Mouse (Mus musculus) layer of hippocampus, adult 9-11 months (tissue): ENCODE measurements at regions not wholly inside any gene's neighbourhood (a gene's known extent, or its start where the extent isn't known, plus 50 kb on each side); places are given as distances from the start of the nearest gene placed in this dataset.

Experiments used
- DNase-seq: peaks from one replicate; pipeline ENCODE4 v3.0.0; 2022

GRCm38 (mm10) chr1:186373386-186373785 lies 256.3 kb upstream of the Lyplal1 start:
- no peak for DNase-seq

GRCm38 (mm10) chr1:186372770-186373353 lies 255.8 kb upstream of the Lyplal1 start:
- DNase-seq: no peak

GRCm38 (mm10) chr1:186363356-186363755 lies 246.2 kb upstream of the Lyplal1 start:
- DNase-seq: no peak

DNA sequence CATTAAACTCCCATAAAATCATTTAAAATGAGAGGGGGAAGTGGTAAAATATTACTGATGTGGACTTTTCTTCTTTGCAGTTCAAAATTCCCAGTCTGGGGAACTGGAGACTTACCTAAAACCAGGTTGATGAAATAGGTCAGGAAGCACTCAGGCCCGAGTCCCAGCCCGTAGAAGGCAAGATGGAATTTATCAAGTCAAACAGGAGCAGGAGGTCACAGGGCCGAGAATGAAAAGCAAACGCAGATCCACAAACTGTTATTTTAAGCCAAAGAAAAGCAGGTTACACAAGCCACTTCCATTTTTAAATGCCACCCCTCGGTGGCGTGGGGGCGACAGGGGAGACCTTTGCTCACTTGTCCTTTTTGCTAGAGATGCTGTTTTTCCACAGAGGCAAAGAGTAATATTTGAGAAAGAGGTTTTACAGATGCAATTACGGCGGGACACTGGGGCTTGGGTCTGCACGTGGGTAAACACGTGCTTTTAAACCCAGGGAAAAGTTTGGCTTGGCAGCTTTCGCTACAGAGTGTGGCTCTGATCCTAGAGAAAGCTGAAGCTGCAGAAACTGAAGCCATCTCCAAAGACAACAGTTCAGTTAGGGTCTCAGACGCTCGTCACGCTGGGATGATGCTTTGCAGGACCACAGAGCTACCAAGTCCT lies 241.0 kb upstream of the Lyplal1 start:
- DNase-seq: no peak

GRCm38 (mm10) chr1:186354742-186355141 lies 237.6 kb upstream of the Lyplal1 start:
- no peak for DNase-seq

DNA sequence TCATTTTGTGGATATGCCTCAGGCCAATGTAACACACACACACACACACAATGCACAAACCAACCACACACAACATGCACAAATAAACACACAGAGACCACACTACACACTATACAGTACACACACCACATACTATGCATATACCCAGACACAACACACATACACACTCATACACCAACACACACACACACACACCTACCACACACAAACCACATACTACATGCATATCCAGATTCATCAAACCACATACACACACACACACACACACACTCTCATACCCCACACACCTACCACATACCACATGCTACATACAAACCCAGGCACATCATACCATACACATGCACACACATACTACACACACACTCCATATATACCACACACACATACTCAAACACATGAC lies 237.0 kb upstream of the Lyplal1 start:
- DNase-seq: no peak

- no peak for DNase-seq
These were observed 233.3 kb upstream of the Lyplal1 start for GRCm38 (mm10) chr1:186350381-186350780.

- no peak for DNase-seq
These were observed 232.9 kb upstream of the Lyplal1 start for GRCm38 (mm10) chr1:186349966-186350365.

GRCm38 (mm10) chr1:186347413-186348147 lies 230.5 kb upstream of the Lyplal1 start:
- no peak for DNase-seq

DNA sequence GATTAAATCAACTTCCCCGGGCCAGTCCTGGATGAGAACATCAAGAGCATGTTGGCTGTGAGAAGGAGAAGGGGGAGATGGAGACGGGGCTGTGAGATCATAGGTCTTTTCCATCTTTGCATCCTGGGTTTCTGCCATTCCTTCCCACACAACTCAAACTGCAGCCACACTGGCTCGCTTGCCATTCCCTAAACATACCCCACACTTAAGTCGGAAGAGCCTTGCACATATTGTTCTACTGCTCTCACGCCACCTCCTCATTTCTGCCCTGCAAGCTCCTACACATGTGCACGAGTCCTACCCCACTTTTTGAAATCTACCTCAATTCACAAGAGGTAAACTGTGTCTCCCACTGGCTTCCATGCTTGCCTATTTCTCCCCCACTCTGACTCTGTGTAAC lies 228.3 kb upstream of the Lyplal1 start:
- DNase-seq: no peak

DNA sequence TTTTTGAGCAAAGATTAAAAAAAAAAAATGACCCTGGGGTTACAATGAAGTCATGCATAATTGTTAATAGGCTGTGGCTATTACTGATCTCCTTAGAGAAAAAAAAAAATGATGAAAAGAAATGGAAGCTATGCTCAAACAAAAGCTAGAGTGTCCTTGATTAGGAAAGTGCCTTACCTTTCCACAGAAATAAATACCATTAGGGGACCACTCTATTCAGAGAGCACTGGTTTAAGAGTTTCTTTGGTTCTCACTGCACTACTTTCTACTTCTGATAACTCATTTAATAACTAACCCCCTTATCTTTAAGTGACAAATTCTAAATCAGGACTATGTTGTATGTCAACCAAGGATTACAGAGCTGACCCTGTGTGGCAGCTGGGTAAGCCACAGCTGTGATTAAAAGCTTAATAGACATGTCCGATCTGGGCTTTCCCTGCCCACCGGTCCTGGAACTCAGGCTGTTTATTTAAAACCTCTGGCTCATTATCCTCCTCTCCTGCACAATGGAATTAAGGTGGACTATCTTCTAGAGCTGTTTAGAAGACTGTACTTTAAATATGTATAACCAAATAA lies 225.9 kb upstream of the Lyplal1 start:
- DNase-seq: no peak

- no peak for DNase-seq
These were observed 225.3 kb upstream of the Lyplal1 start for GRCm38 (mm10) chr1:186342391-186342790.

DNA sequence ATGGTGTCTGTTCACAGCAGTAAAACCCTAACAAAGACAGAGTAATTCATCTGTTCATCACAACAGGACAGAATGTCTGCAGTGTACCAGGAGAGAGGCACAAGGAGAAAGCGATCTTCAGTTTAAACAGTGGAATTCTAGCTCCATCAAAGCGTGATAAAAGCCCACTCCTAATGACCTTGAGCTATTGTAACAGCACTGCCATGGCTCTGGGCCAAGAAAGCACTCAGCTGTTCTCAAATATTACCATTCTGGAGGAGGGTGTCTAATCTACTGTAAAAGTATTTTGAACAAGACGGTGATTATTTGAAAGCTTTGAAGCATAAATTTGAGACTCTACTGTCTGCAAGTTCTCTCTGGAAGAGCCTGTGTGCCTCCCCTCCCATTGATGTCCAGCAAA lies 224.8 kb upstream of the Lyplal1 start:
- no peak for DNase-seq

- peak; percentile 49 for DNase-seq
These were observed 223.6 kb upstream of the Lyplal1 start for GRCm38 (mm10) chr1:186340701-186341100.

DNA sequence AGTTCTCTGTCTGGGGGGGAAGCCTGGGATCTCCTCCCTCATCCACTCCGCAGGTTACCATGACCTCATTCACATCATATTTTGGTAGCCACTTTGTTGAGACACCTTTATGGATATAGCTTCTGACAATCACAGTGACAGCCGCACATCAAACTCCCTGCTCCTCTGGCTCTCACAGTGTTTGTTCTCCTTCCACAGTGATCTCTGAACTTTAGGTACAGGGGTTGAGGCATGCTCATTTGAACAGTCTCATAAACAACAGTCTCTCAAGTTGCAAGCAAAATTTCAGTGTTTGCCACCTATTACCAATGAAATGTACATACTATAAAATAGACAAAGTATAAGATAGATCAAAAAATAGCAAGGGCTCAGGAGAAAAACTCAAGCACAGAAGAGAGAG lies 200.2 kb upstream of the Lyplal1 start:
- no peak for DNase-seq

- DNase-seq: no peak
These were observed 197.1 kb upstream of the Lyplal1 start for GRCm38 (mm10) chr1:186314180-186314579.

DNA sequence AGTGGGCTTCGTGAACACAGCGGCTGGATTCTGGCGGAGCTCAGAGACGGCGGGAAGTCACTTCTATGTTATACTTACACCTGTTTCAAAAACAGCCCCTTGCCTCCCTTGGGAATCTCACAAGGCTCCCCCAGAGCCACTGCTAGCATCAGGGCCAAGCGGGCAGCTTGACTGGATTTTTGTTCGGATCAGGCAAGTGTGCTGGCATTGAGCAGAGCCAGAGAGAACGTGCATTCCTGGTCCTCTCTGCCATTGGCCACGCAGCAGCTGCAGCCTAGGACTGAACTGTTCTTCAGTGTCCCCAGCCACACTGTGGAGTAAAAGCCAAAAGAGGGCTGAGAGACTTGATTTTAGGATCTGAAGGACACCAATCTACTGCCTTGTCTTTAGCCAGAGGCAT lies 195.6 kb upstream of the Lyplal1 start:
- no peak for DNase-seq

DNA sequence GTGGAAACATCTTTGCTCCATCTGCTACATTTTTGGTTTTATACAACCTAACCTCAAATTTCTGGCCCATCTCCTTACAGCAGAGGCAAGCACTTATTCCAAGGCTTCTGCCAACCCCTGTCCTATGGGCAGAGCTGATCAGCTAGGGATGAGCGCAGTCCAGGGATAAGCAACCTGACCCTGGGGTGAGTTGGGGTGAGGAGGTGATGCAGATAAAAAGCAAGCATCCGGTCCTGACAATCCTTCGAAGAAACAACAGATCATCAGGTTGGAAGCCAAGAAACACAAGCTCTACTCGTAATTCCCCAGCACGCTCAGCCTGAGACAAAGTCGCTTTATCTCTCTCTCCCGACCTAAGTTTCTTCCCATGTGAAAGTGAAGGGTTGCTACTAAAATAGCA lies 194.9 kb upstream of the Lyplal1 start:
- no peak for DNase-seq

- no peak for DNase-seq
These were observed 190.5 kb upstream of the Lyplal1 start for GRCm38 (mm10) chr1:186307627-186308026.

DNA sequence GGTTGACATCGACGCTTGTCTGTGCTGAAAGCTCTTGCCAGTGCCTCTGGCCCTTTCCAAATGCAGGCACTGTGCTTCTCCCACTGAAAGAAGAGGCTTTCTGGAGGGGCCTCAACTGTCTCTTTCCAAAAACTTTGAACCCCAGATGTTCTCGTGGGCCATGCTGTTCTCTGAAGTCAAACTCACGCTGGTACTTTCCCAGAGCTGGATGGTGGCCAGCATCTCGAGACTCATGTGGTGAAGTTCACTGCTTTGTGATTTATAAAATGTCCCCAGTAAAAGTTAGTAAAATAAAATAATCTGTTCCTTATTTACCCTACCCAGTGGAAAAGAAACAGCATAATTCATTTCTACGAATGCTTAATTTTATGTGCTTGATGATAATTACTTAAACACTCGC lies 180.4 kb upstream of the Lyplal1 start:
- DNase-seq: no peak

- DNase-seq: no peak
These were observed 178.1 kb upstream of the Lyplal1 start for GRCm38 (mm10) chr1:186295201-186295600.

- DNase-seq: peak; percentile 54
These were observed 177.5 kb upstream of the Lyplal1 start for GRCm38 (mm10) chr1:186294635-186295034.

GRCm38 (mm10) chr1:186289117-186289516 lies 172.0 kb upstream of the Lyplal1 start:
- no peak for DNase-seq

- DNase-seq: no peak
These were observed 170.7 kb upstream of the Lyplal1 start for GRCm38 (mm10) chr1:186287831-186288230.
